Mouse (Mus musculus): Measurements from ENCODE around the gene Cdc42bpg. TPM values are rescaled to one million over a fixed set of nuclear protein-coding genes. Genes with fewer than 3 reads are reported as not detected.
"Not testable (repeated sequence)": the region's sequence is repeated elsewhere in the genome, so short reads cannot be mapped to it uniquely, and the experiment has no call there.

Cdc42bpg gene
- polyA plus RNA-seq, 1 experiment from 2014 or later, result 1.3 TPM

- WGBS (ENCODE audit: missing documents), result 69% methylated on average over 4 of the region's 4 CpGs
These were observed 7.3 kb upstream of the Cdc42bpg start for GRCm38 (mm10) chr19:6299003-6299402.

GRCm38 (mm10) chr19:6299450-6300267 lies 6.6 kb upstream of the Cdc42bpg start:
- whole genome bisulfite sequencing (ENCODE audit: missing documents), result 23% methylated on average over 7 of the region's 7 CpGs
- H3K79me2 ChIP-seq (ENCODE audit: inconsistent target), result peaks cover 30% of the 10 kb centered on the region
- peaks cover 3% of the 10 kb centered on the region; the same call in 1 of the 2 replicates for H3K36me3 ChIP-seq (ENCODE audit: inconsistent target)
- H3K27ac ChIP-seq, result peak overlapping the region; percentile 99
- no peak overlapping the region; the same call in 1 of the 2 replicates for H3K4me3 ChIP-seq (ENCODE audit: inconsistent target)

More at GRCm38 (mm10) chr19:6299003-6299402, 7.3 kb upstream of the Cdc42bpg start:
- Histone ChIP-seq H3K36me3 (ENCODE audit: inconsistent target) (peaks cover 3% of the 10 kb centered on the region; the same call in 1 of the 2 replicates), H3K79me2 (ENCODE audit: inconsistent target) (peaks cover 37% of the 10 kb centered on the region), H3K27ac (peak overlapping the region; percentile 99), H3K4me3 (ENCODE audit: inconsistent target) (no peak overlapping the region; the same call in 1 of the 2 replicates)

GRCm38 (mm10) chr19:6300402-6300841 lies 5.8 kb upstream of the Cdc42bpg start:
- H3K36me3 ChIP-seq (ENCODE audit: inconsistent target), result no peaks in the 10 kb centered on the region
- H3K27ac ChIP-seq, result peak overlapping the region; percentile 99
- H3K4me3 ChIP-seq (ENCODE audit: inconsistent target), result no peak overlapping the region
- WGBS (ENCODE audit: missing documents), result 80% methylated on average over 7 of the region's 7 CpGs
- H3K79me2 ChIP-seq (ENCODE audit: inconsistent target), result peaks cover 23% of the 10 kb centered on the region

- H3K4me3 ChIP-seq (ENCODE audit: inconsistent target), result no peak overlapping the region
- H3K79me2 ChIP-seq (ENCODE audit: inconsistent target), result peaks cover 14% of the 10 kb centered on the region
- 94% methylated on average over 5 of the region's 5 CpGs for WGBS (ENCODE audit: missing documents)
- H3K36me3 ChIP-seq (ENCODE audit: inconsistent target), result no peaks in the 10 kb centered on the region
- no peak overlapping the region for H3K27ac ChIP-seq
These were observed 4.1 kb upstream of the Cdc42bpg start for GRCm38 (mm10) chr19:6302114-6302513.

GRCm38 (mm10) chr19:6302522-6302921 lies 3.7 kb upstream of the Cdc42bpg start:
- 27% methylated on average over 4 of the region's 4 CpGs for WGBS (ENCODE audit: missing documents)
- Histone ChIP-seq H3K4me3 (ENCODE audit: inconsistent target) (no peak overlapping the region), H3K79me2 (ENCODE audit: inconsistent target) (peaks cover 14% of the 10 kb centered on the region), H3K27ac (no peak overlapping the region), H3K36me3 (ENCODE audit: inconsistent target) (no peaks in the 10 kb centered on the region)

- Histone ChIP-seq H3K36me3 (ENCODE audit: inconsistent target) (no peaks in the 10 kb centered on the region), H3K79me2 (ENCODE audit: inconsistent target) (peaks cover 4% of the 10 kb centered on the region), H3K27ac (no peak overlapping the region), H3K4me3 (ENCODE audit: inconsistent target) (no peak overlapping the region)
- WGBS (ENCODE audit: missing documents), result 94% methylated on average over 6 of the region's 6 CpGs
These were observed 2.4 kb upstream of the Cdc42bpg start for GRCm38 (mm10) chr19:6303831-6304230.

GRCm38 (mm10) chr19:6304787-6305516 lies 1.3 kb upstream of the Cdc42bpg start:
- Histone ChIP-seq H3K27ac (no peak overlapping the region), H3K79me2 (ENCODE audit: inconsistent target) (no peaks in the 10 kb centered on the region), H3K36me3 (ENCODE audit: inconsistent target) (no peaks in the 10 kb centered on the region), H3K4me3 (ENCODE audit: inconsistent target) (no peak overlapping the region)
- WGBS (ENCODE audit: missing documents), result 25% methylated on average over 5 of the region's 5 CpGs

- Histone ChIP-seq H3K36me3 (ENCODE audit: inconsistent target) (no peaks in the 10 kb centered on the region), H3K4me3 (ENCODE audit: inconsistent target) (peak overlapping the region; percentile 17; the same call in 1 of the 2 replicates), H3K79me2 (ENCODE audit: inconsistent target) (no peaks in the 10 kb centered on the region), H3K27ac (peak overlapping the region; percentile 29; the same call in 1 of the 2 replicates)
- WGBS (ENCODE audit: missing documents), result 79% methylated on average over 8 of the region's 8 CpGs
These were observed 640 bp upstream of the Cdc42bpg start for GRCm38 (mm10) chr19:6305517-6306115.

- under 1% methylated on average over 28 of the region's 34 CpGs for WGBS (ENCODE audit: missing documents)
- peak overlapping the region; percentile 16 for H3K4me3 ChIP-seq (ENCODE audit: inconsistent target)
- H3K36me3 ChIP-seq (ENCODE audit: inconsistent target), result no peaks in the 10 kb centered on the region
- H3K79me2 ChIP-seq (ENCODE audit: inconsistent target), result no peaks in the 10 kb centered on the region
- H3K27ac ChIP-seq, result no peak overlapping the region
These were observed 330 bp downstream of the Cdc42bpg start for GRCm38 (mm10) chr19:6306586-6306985.

- H3K4me3 ChIP-seq (ENCODE audit: inconsistent target), result no peak overlapping the region
- H3K79me2 ChIP-seq (ENCODE audit: inconsistent target), result no peaks in the 10 kb centered on the region
- H3K36me3 ChIP-seq (ENCODE audit: inconsistent target), result no peaks in the 10 kb centered on the region
- 95% methylated on average over 8 of the region's 9 CpGs for WGBS (ENCODE audit: missing documents)
- H3K27ac ChIP-seq, result no peak overlapping the region
These were observed 1.7 kb downstream of the Cdc42bpg start for GRCm38 (mm10) chr19:6307733-6308531.

GRCm38 (mm10) chr19:6310181-6310580 lies 3.9 kb downstream of the Cdc42bpg start:
- no peak overlapping the region for H3K4me3 ChIP-seq (ENCODE audit: inconsistent target)
- 94% methylated on average over 5 of the region's 5 CpGs for WGBS (ENCODE audit: missing documents)
- no peaks in the 10 kb centered on the region for H3K36me3 ChIP-seq (ENCODE audit: inconsistent target)
- H3K27ac ChIP-seq, result no peak overlapping the region
- no peaks in the 10 kb centered on the region for H3K79me2 ChIP-seq (ENCODE audit: inconsistent target)

- H3K27ac ChIP-seq; H3K36me3 ChIP-seq (ENCODE audit: inconsistent target); H3K79me2 ChIP-seq (ENCODE audit: inconsistent target); H3K4me3 ChIP-seq (ENCODE audit: inconsistent target): not testable (repeated sequence)
- WGBS (ENCODE audit: missing documents), result 90% methylated on average over 3 of the region's 3 CpGs
These were observed 5.5 kb downstream of the Cdc42bpg start for GRCm38 (mm10) chr19:6311783-6312182.

GRCm38 (mm10) chr19:6313796-6314195 lies 7.5 kb downstream of the Cdc42bpg start:
- WGBS (ENCODE audit: missing documents), result 93% methylated on average over 8 of the region's 8 CpGs
- Histone ChIP-seq H3K36me3 (ENCODE audit: inconsistent target) (no peaks in the 10 kb centered on the region), H3K4me3 (ENCODE audit: inconsistent target) (no peak overlapping the region), H3K27ac (no peak overlapping the region), H3K79me2 (ENCODE audit: inconsistent target) (no peaks in the 10 kb centered on the region)

GRCm38 (mm10) chr19:6314513-6314912 lies 8.3 kb downstream of the Cdc42bpg start:
- H3K79me2 ChIP-seq (ENCODE audit: inconsistent target), result no peaks in the 10 kb centered on the region
- 89% methylated on average over 7 of the region's 8 CpGs for WGBS (ENCODE audit: missing documents)
- no peak overlapping the region for H3K4me3 ChIP-seq (ENCODE audit: inconsistent target)
- no peaks in the 10 kb centered on the region for H3K36me3 ChIP-seq (ENCODE audit: inconsistent target)
- H3K27ac ChIP-seq, result no peak overlapping the region

All from macrophage (primary cell).